Mouse (Mus musculus): ENCODE data around the gene Cysrt1.

DNA sequence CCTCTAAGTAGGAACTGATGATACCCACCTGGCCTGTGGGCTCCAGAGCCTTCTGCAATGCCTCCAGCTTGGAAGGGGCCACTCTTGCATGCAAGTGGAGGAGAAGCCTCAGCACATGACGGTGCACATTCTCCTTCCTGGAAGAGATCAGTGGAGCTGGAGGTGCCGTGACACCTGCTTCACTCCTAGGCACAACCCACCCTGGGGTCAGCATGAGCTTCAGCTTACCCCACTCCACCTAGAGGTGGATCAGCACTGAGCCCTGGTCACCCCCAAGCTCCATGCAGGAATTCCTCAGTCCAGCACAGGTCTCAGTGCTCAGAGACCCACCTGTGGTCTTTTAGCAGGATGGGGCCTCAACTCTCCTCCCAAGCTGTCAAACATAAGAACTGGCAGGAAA is 41.6 kb downstream of the Cysrt1 start:
- TF ChIP-seq POLR2A (IDR thresholded peaks at IDR 0.05; ENCODE audit: borderline replicate concordance, extremely low read depth, low read depth, low read length) (no peak), CTCF (IDR thresholded peaks at IDR 0.05; ENCODE audit: insufficient read depth, low read length) (no peak)

All from lung, adult 2 months (tissue).